Mouse (Mus musculus): ENCODE measurements around the gene Srebf2.
"Not testable (repeated sequence)": the region's sequence is repeated elsewhere in the genome, so short reads cannot be mapped to it uniquely, and the experiment has no call there.

The Srebf2 gene

GRCm38 (mm10) chr15:82146770-82147610 lies at the start of gene Srebf2:
Srebf2 (plus strand) TSS chr15:82147181.
- peak; percentile 98 to 99 for DNase-seq

GRCm38 (mm10) chr15:82106953-82107555 lies 39.9 kb upstream of the Srebf2 start:
- DNase-seq = peak; percentile 79 to 90

GRCm38 (mm10) chr15:82120544-82120943 lies 26.4 kb upstream of the Srebf2 start:
- no peak for DNase-seq

GRCm38 (mm10) chr15:82126690-82127089 lies 20.3 kb upstream of the Srebf2 start:
- DNase-seq = not testable (repeated sequence)

- DNase-seq = peak; percentile 99
Observed at GRCm38 (mm10) chr15:82127426-82128374, 19.3 kb upstream of the Srebf2 start, which contains the start of gene Ccdc134. Ccdc134 (plus strand) TSS chr15:82127922.

GRCm38 (mm10) chr15:82128398-82128797 lies 18.6 kb upstream of the Srebf2 start:
- DNase-seq = no peak

- DNase-seq = no peak
Observed at GRCm38 (mm10) chr15:82130599-82130998, 16.4 kb upstream of the Srebf2 start.

- DNase-seq = no peak
Observed at GRCm38 (mm10) chr15:82135372-82135771, 11.6 kb upstream of the Srebf2 start.

- peak; percentile 82 to 83 for DNase-seq
Observed at GRCm38 (mm10) chr15:82138565-82138964, 8.4 kb upstream of the Srebf2 start.

- peak; percentile 63 to 64 for DNase-seq
Observed at GRCm38 (mm10) chr15:82139196-82139595, 7.8 kb upstream of the Srebf2 start.

- DNase-seq = no peak
Observed at GRCm38 (mm10) chr15:82140355-82140754, 6.6 kb upstream of the Srebf2 start.

- DNase-seq = no peak
Observed at GRCm38 (mm10) chr15:82144157-82144556, 2.8 kb upstream of the Srebf2 start.

- no peak for DNase-seq
Observed at GRCm38 (mm10) chr15:82145408-82145807, 1.6 kb upstream of the Srebf2 start.

- no peak for DNase-seq
Observed at GRCm38 (mm10) chr15:82145851-82146769, 871 bp upstream of the Srebf2 start.

GRCm38 (mm10) chr15:82147611-82148111 lies 680 bp downstream of the Srebf2 start:
- peak; percentile 71 for DNase-seq

GRCm38 (mm10) chr15:82148510-82148911 lies 1.5 kb downstream of the Srebf2 start:
- no peak for DNase-seq

- DNase-seq = no peak
Observed at GRCm38 (mm10) chr15:82150042-82150441, 3.1 kb downstream of the Srebf2 start.

GRCm38 (mm10) chr15:82151176-82151575 lies 4.2 kb downstream of the Srebf2 start:
- DNase-seq = no peak

GRCm38 (mm10) chr15:82152022-82152421 lies 5.0 kb downstream of the Srebf2 start:
- no peak for DNase-seq

GRCm38 (mm10) chr15:82152435-82152834 lies 5.5 kb downstream of the Srebf2 start:
- DNase-seq = no peak

GRCm38 (mm10) chr15:82156298-82156697 lies 9.3 kb downstream of the Srebf2 start:
- DNase-seq = no peak

- DNase-seq = no peak
Observed at GRCm38 (mm10) chr15:82156902-82157301, 9.9 kb downstream of the Srebf2 start.
